In genomic region chr9:71456738-71457137, GRCm38 (mm10) we compare ENCODE assay signal across 22 mouse cellular contexts. TPM values are rescaled to one million over a fixed set of nuclear protein-coding genes. Genes with fewer than 3 reads are reported as not detected.
A peak's percentile ranks its signal among the peaks of the same experiment; 100 is the strongest.
DNase-seq lines count a peak whose midpoint lies in the region; ATAC-seq and TF ChIP-seq lines count a peak whose summit lies in the region.
"Had no signal": no experiment of that assay in that cellular context is flagged by ENCODE, and none has a peak within 500 bp of the region (broad histone marks: within the 10 kb centered on the region; RNA-seq: fewer than 3 reads in every experiment).

No protein-coding gene starts in this region.

- no peaks in the 10 kb centered on the region for H3K9me3 ChIP-seq in kidney, postnatal 0 days (replicated peaks; ENCODE audit: low read length)
- H3K9me3 ChIP-seq: embryonic facial prominence, embryonic 15.5 days; forebrain, embryonic 10.5 days; heart, embryonic 13.5 days; hindbrain, embryonic 12.5 days had no signal

- no peak overlapping the region for H3K27ac ChIP-seq in kidney, adult 2 months (ENCODE audit: insufficient read depth, low read depth, low read length)
- no peak overlapping the region for H3K27ac ChIP-seq in kidney, postnatal 0 days
- H3K27ac ChIP-seq: embryonic facial prominence, embryonic 15.5 days; forebrain, embryonic 10.5 days; heart, embryonic 13.5 days; hindbrain, embryonic 12.5 days had no signal

- H3K4me1 ChIP-seq in kidney, adult 2 months (ENCODE audit: control insufficient read depth, insufficient read depth, low read length), result no peaks in the 10 kb centered on the region
- H3K4me1 ChIP-seq in kidney, postnatal 0 days (replicated peaks; ENCODE audit: insufficient read depth, low read length), result 0 out of 2 replicates have a peak, but pooled peaks cover under 1% of the 10 kb centered on the region
- H3K4me1 ChIP-seq: embryonic facial prominence, embryonic 15.5 days; hindbrain, embryonic 12.5 days had no signal

- DNase-seq in kidney, adult 2 months, result peak; percentile 25
- no peak for DNase-seq in kidney, adult 11 months
- peak; percentile 92 for DNase-seq in kidney, postnatal 0 days (ENCODE audit: low spot score)
- no peak for DNase-seq in kidney, adult 18-20 months
- DNase-seq in kidney, postnatal 10 days, result peak; percentile 44
- peak; percentile 29 for DNase-seq in skeletal muscle tissue, adult 2 months (ENCODE audit: low read depth, low spot score)
- DNase-seq: adrenal gland, adult 8-10 months; adrenal gland, postnatal 36 days; cerebellum, adult 11 months; cerebellum, adult 8-10 months; cerebellum, postnatal 14 days; gastrocnemius, postnatal 14 days; heart, postnatal 36 days had no signal

- no peak overlapping the region for H3K9ac ChIP-seq in kidney, postnatal 0 days (ENCODE audit: low read depth, low read length)
- H3K9ac ChIP-seq: embryonic facial prominence, embryonic 15.5 days; heart, embryonic 13.5 days; hindbrain, embryonic 12.5 days had no signal

- 72% methylated on average over 4 of the region's 4 CpGs for WGBS in kidney, adult 2 months
- WGBS in kidney, postnatal 0 days, result 44% methylated on average over 4 of the region's 4 CpGs

- H3K27me3 ChIP-seq in kidney, adult 2 months (replicated peaks; ENCODE audit: control insufficient read depth, insufficient read depth, low read length), result no peaks in the 10 kb centered on the region
- no peaks in the 10 kb centered on the region for H3K27me3 ChIP-seq in kidney, postnatal 0 days (ENCODE audit: insufficient read depth, low read length)
- H3K27me3 ChIP-seq: embryonic facial prominence, embryonic 15.5 days; hindbrain, embryonic 12.5 days had no signal

- no peaks in the 10 kb centered on the region for H3K36me3 ChIP-seq in kidney, adult 2 months (ENCODE audit: control insufficient read depth, insufficient read depth, low read length)
- H3K36me3 ChIP-seq in kidney, postnatal 0 days (ENCODE audit: insufficient read depth, low read length), result no peaks in the 10 kb centered on the region
- H3K36me3 ChIP-seq: embryonic facial prominence, embryonic 15.5 days; forebrain, embryonic 10.5 days; heart, embryonic 13.5 days; hindbrain, embryonic 12.5 days had no signal

- no peak for TF ChIP-seq POLR2A in kidney, adult 2 months (IDR thresholded peaks at IDR 0.05; ENCODE audit: low read depth, low read length)

- H3K4me3 ChIP-seq in kidney, adult 2 months (ENCODE audit: insufficient read depth, low read depth, low read length), result no peak overlapping the region
- no peak overlapping the region for H3K4me3 ChIP-seq in kidney, postnatal 0 days (replicated peaks; ENCODE audit: low read depth, low read length)
- H3K4me3 ChIP-seq: embryonic facial prominence, embryonic 15.5 days; erythroblast, embryonic 14.5 days; forebrain, embryonic 10.5 days; heart, embryonic 13.5 days; hindbrain, embryonic 12.5 days had no signal

- no peak overlapping the region for H3K4me2 ChIP-seq in kidney, postnatal 0 days (ENCODE audit: low read length)
- H3K4me2 ChIP-seq: embryonic facial prominence, embryonic 15.5 days; heart, embryonic 13.5 days; hindbrain, embryonic 12.5 days had no signal

- TF ChIP-seq CTCF in kidney, adult 2 months (conservative IDR thresholded peaks at IDR 0.05; ENCODE audit: insufficient read depth, insufficient read length, low read depth, low read length), result no peak
- no peak for TF ChIP-seq CTCF in kidney, postnatal 0 days (IDR thresholded peaks at IDR 0.05; ENCODE audit: low read depth)

- ATAC-seq in kidney, postnatal 0 days (replicated peaks; ENCODE audit: low FRiP score, low read depth), result no peak
- ATAC-seq in frontal cortex, adult (ENCODE audit: low TSS enrichment), result no peak
- ATAC-seq: forebrain, embryonic 14.5 days; hindbrain, embryonic 16.5 days; inflammation-experienced regulatory T-cells, adult 6 months had no signal

RNA-seq across cellular contexts. Expression of gene Polr2m, which starts 29.0 kb away (rescaled TPM):
- polyA plus RNA-seq in kidney, adult 2 months (2012; rRNA removed), result 260 and 520 TPM in 2 replicates
- polyA plus RNA-seq in kidney, postnatal 0 days (2015; fragmentation: Nextera tagmentation; extraction: Ambion mirVana), result 324 and 337 TPM in 2 replicates

Comparison
In these comparisons a context has a peak if more than half of its experiments do, and no peak if none do; other contexts are left out.
1. DNase-seq: peak in kidney, adult 2 months (single experiment), kidney, postnatal 0 days (single experiment), kidney, postnatal 10 days (single experiment) and skeletal muscle tissue, adult 2 months (single experiment); none in kidney, adult 11 months (single experiment) and kidney, adult 18-20 months (single experiment).